Mouse (Mus musculus): Measurements from ENCODE around the gene Chst1. TPM values are rescaled to one million over a fixed set of nuclear protein-coding genes. Genes with fewer than 3 reads are reported as not detected.

Gene Chst1
- polyA plus RNA-seq, 1 experiment, result 8.6 TPM

GRCm38 (mm10) chr2:92649154-92649801 is 49.8 kb downstream of the Chst1 start:
- no peak overlapping the region for H3K4me2 ChIP-seq (ENCODE audit: low read depth)
- TF ChIP-seq REST (IDR thresholded peaks at IDR 0.05; ENCODE audit: insufficient read depth, insufficient read length) (no peak), USF1 (IDR thresholded peaks at IDR 0.05; ENCODE audit: low read depth) (no peak), TCF3 (IDR thresholded peaks at IDR 0.05; ENCODE audit: insufficient read length, low read depth) (no peak), TCF12 (IDR thresholded peaks at IDR 0.05; ENCODE audit: insufficient read depth, poor library complexity, severe bottlenecking) (no peak), MAX (IDR thresholded peaks at IDR 0.05; ENCODE audit: low read depth) (no peak), CEBPB (IDR thresholded peaks at IDR 0.05; ENCODE audit: insufficient read depth, poor library complexity, severe bottlenecking) (no peak), MYOD1 (IDR thresholded peaks at IDR 0.05; ENCODE audit: control insufficient read depth in 1 of 3, insufficient read length in 2 of 3, low read depth in 2 of 3) (no peak), SRF (IDR thresholded peaks at IDR 0.05; ENCODE audit: control insufficient read depth, insufficient read length, low read depth) (no peak)
- peaks cover 33% of the 10 kb centered on the region for H3K27me3 ChIP-seq (ENCODE audit: control insufficient read depth, insufficient read depth, insufficient read length)
- H3ac ChIP-seq (ENCODE audit: control insufficient read depth, insufficient read length), result no peak overlapping the region
- no peaks in the 10 kb centered on the region for H3K36me3 ChIP-seq (ENCODE audit: control insufficient read depth, insufficient read depth)
- H3K4me3 ChIP-seq, result no peak overlapping the region
- no peaks in the 10 kb centered on the region for H3K79me2 ChIP-seq (ENCODE audit: control insufficient read depth, insufficient read depth)

GRCm38 (mm10) chr2:92650428-92650827 is 50.9 kb downstream of the Chst1 start:
- Histone ChIP-seq H3K79me2 (ENCODE audit: control insufficient read depth, insufficient read depth) (no peaks in the 10 kb centered on the region), H3K4me2 (ENCODE audit: low read depth) (no peak overlapping the region), H3K4me3 (no peak overlapping the region), H3K36me3 (ENCODE audit: control insufficient read depth, insufficient read depth) (no peaks in the 10 kb centered on the region), H3K27me3 (ENCODE audit: control insufficient read depth, insufficient read depth, insufficient read length) (peaks cover 33% of the 10 kb centered on the region), H3ac (ENCODE audit: control insufficient read depth, insufficient read length) (no peak overlapping the region)
- TF ChIP-seq MYOD1 (IDR thresholded peaks at IDR 0.05; ENCODE audit: control insufficient read depth in 1 of 3, insufficient read length in 2 of 3, low read depth in 2 of 3) (no peak), POLR2AphosphoS2 (IDR thresholded peaks at IDR 0.05; ENCODE audit: insufficient read length, low read depth) (no peak), TCF3 (IDR thresholded peaks at IDR 0.05; ENCODE audit: insufficient read length, low read depth) (no peak), REST (IDR thresholded peaks at IDR 0.05; ENCODE audit: insufficient read depth, insufficient read length) (no peak), SRF (IDR thresholded peaks at IDR 0.05; ENCODE audit: control insufficient read depth, insufficient read length, low read depth) (no peak), USF1 (IDR thresholded peaks at IDR 0.05; ENCODE audit: low read depth) (no peak), TCF12 (IDR thresholded peaks at IDR 0.05; ENCODE audit: insufficient read depth, poor library complexity, severe bottlenecking) (no peak), CEBPB (IDR thresholded peaks at IDR 0.05; ENCODE audit: insufficient read depth, poor library complexity, severe bottlenecking) (no peak), MYOG (IDR thresholded peaks at IDR 0.05; ENCODE audit: control insufficient read depth in 1 of 3, insufficient read depth in 1 of 3, insufficient read length in 2 of 3, low read depth in 2 of 3) (no peak)

- Histone ChIP-seq H3K27me3 (ENCODE audit: control insufficient read depth, insufficient read depth, insufficient read length) (peaks cover 33% of the 10 kb centered on the region), H3K36me3 (ENCODE audit: control insufficient read depth, insufficient read depth) (no peaks in the 10 kb centered on the region), H3K4me3 (no peak overlapping the region), H3ac (ENCODE audit: control insufficient read depth, insufficient read length) (no peak overlapping the region), H3K79me2 (ENCODE audit: control insufficient read depth, insufficient read depth) (no peaks in the 10 kb centered on the region), H3K4me2 (ENCODE audit: low read depth) (no peak overlapping the region)
- TF ChIP-seq TCF12 (IDR thresholded peaks at IDR 0.05; ENCODE audit: insufficient read depth, poor library complexity, severe bottlenecking) (no peak), POLR2AphosphoS2 (IDR thresholded peaks at IDR 0.05; ENCODE audit: insufficient read length, low read depth) (no peak), E2F4 (IDR thresholded peaks at IDR 0.05; ENCODE audit: insufficient read depth) (no peak), USF1 (IDR thresholded peaks at IDR 0.05; ENCODE audit: low read depth) (no peak)
Measured at GRCm38 (mm10) chr2:92651294-92651816, 51.8 kb downstream of the Chst1 start.

DNA sequence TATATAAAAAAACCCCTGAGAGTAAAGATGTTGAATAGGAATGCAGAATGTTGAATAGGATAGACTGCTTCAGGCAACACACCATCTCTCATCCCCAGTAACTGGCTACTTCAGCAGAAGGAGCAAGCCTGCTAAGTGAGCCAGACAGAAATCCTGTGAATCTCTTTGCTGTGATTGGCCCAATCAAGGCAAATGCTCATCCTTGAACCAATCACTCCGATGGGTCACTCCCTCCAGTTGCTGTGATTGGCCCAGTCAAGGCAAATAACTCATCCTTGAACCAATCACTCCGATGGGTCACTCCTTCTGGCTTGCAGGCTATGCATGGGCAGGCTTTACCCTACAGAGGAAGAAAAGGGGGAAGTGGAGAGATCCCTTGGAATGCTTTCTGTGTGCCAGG is 57.7 kb downstream of the Chst1 start:
- no peaks in the 10 kb centered on the region for H3K36me3 ChIP-seq (ENCODE audit: control insufficient read depth, insufficient read depth)
- H3K4me2 ChIP-seq (ENCODE audit: low read depth), result no peak overlapping the region
- H3K27me3 ChIP-seq (ENCODE audit: control insufficient read depth, insufficient read depth, insufficient read length), result peaks cover 12% of the 10 kb centered on the region
- TF ChIP-seq POLR2AphosphoS2 (IDR thresholded peaks at IDR 0.05; ENCODE audit: insufficient read length, low read depth) (no peak), REST (IDR thresholded peaks at IDR 0.05; ENCODE audit: insufficient read depth, insufficient read length) (no peak), MYOG (IDR thresholded peaks at IDR 0.05; ENCODE audit: control insufficient read depth in 1 of 3, insufficient read depth in 1 of 3, insufficient read length in 2 of 3, low read depth in 2 of 3) (no peak), MAX (IDR thresholded peaks at IDR 0.05; ENCODE audit: low read depth) (no peak), SRF (IDR thresholded peaks at IDR 0.05; ENCODE audit: control insufficient read depth, insufficient read length, low read depth) (no peak), TCF12 (IDR thresholded peaks at IDR 0.05; ENCODE audit: insufficient read depth, poor library complexity, severe bottlenecking) (no peak), USF1 (IDR thresholded peaks at IDR 0.05; ENCODE audit: low read depth) (no peak), E2F4 (IDR thresholded peaks at IDR 0.05; ENCODE audit: insufficient read depth) (no peak), POLR2A (IDR thresholded peaks at IDR 0.05; ENCODE audit: insufficient read length, low read depth) (no peak), MYOD1 (IDR thresholded peaks at IDR 0.05; ENCODE audit: control insufficient read depth in 1 of 3, insufficient read length in 2 of 3, low read depth in 2 of 3) (no peak), TCF3 (IDR thresholded peaks at IDR 0.05; ENCODE audit: insufficient read length, low read depth) (no peak), CEBPB (IDR thresholded peaks at IDR 0.05; ENCODE audit: insufficient read depth, poor library complexity, severe bottlenecking) (no peak)
- H3ac ChIP-seq (ENCODE audit: control insufficient read depth, insufficient read length), result no peak overlapping the region
- H3K79me2 ChIP-seq (ENCODE audit: control insufficient read depth, insufficient read depth), result no peaks in the 10 kb centered on the region
- no peak overlapping the region for H3K4me3 ChIP-seq
